Mouse (Mus musculus) lung, postnatal 10 days (tissue): Measurements from ENCODE around the gene Zdhhc23.

ENCODE experiments used
- DNase-seq: peaks from one replicate; pipeline ENCODE4 v3.0.0; 2021

Gene Zdhhc23

GRCm38 (mm10) chr16:43979328-43980109 is at the start of gene Zdhhc23:
Zdhhc23 (minus strand) TSS chr16:43979791.
- peak; percentile 29 for DNase-seq

GRCm38 (mm10) chr16:44029273-44029672 is 49.7 kb upstream of the Zdhhc23 start:
- DNase-seq = no peak

- no peak for DNase-seq
Observed at GRCm38 (mm10) chr16:44026822-44027221, 47.2 kb upstream of the Zdhhc23 start.

GRCm38 (mm10) chr16:44026210-44026609 is 46.6 kb upstream of the Zdhhc23 start:
- no peak for DNase-seq

DNA sequence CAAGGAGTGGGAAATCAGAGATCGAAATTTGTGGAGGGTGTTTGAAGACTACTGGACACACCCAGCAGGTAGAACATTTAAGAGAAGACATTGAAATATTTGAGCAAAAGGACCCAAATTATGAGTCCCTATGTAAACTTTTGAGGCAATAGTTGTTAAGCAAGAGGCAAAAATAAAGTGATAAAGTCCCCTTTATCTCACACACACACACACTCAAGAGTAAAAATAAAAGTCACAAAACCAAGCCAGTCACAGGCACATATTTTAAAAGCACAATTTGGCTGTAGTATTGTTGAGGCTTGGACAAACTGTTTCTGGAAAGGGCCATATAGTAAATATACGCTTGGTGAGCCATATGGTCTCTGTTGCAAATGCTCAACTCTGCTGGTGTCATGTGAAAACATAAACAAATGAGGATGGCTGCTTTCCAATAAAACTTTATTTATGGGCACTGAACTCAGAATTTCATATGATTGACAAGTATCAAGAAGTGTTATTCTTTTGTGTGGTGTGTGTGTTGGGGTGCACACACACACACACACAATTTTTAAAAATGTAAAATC is 39.5 kb upstream of the Zdhhc23 start:
- DNase-seq = no peak

- DNase-seq = peak; percentile 17
Observed at GRCm38 (mm10) chr16:44018372-44018771, 38.8 kb upstream of the Zdhhc23 start.

- DNase-seq = no peak
Observed at GRCm38 (mm10) chr16:44017707-44018106, 38.1 kb upstream of the Zdhhc23 start.

DNA sequence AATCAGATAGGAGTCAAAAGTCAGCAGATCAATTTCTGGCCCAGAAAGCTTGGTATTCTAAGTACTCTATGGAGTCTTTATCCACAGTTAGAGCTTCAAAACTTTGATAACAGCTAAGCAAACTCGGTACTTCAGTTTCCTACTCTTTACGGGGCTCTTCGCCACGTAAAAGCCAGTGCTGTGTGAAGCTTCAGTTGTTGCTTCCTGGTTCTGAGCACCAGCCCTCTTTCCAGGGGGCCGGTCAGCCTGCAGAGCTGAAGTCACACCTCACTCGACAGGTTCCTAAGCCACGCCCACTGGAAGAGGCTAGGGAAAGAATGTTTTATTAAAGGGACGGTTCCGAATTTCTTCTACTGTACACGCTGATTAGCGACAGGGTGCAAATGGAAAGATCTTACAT is 36.6 kb upstream of the Zdhhc23 start:
- peak; percentile 76 for DNase-seq

- no peak for DNase-seq
Observed at GRCm38 (mm10) chr16:44015416-44016158, 36.0 kb upstream of the Zdhhc23 start.

GRCm38 (mm10) chr16:44011010-44011409 is 31.4 kb upstream of the Zdhhc23 start:
- DNase-seq = no peak

GRCm38 (mm10) chr16:44002086-44002485 is 22.5 kb upstream of the Zdhhc23 start:
- peak; percentile 12 for DNase-seq

DNA sequence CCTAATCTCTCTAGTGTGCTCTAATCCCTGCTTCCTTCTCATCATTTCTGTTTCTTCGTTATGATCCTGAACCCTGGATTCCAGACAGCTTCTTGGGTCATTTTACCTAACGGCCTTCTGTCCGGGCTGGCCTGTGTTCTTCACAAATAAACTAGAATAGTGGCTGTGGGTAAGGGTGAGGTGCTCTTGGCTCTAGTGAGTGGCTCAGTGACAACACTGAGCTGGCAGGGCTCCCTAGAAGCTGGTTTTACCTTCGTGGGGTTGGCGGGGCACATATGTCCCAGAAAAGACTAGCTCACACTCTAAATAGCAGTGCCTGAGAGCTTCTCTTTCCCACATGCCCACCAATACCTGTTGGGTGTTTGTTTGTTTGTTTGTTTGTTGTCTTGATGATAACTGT is 19.9 kb upstream of the Zdhhc23 start:
- DNase-seq = no peak

GRCm38 (mm10) chr16:43999111-43999510 is 19.5 kb upstream of the Zdhhc23 start:
- DNase-seq = no peak

- DNase-seq = no peak
Observed at GRCm38 (mm10) chr16:43994623-43995022, 15.0 kb upstream of the Zdhhc23 start.

DNA sequence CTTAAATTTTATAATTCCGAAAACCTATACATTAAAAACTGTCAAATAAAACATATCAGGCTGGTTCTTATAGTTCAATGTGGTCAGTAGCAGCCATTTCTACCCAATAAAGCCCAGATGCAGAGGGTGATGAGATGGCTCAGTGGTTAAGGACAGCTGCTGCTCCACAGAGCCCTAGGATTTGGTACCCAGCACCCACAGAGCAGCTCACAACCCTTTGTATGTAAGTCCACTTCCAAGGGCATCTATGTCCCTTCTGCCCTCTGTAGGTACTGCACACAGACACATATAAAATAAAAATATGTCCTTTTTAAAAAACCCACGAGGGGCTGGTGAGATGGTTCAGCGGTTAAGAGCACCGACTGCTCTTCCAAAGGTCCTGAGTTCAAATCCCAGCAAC is 6.7 kb upstream of the Zdhhc23 start:
- no peak for DNase-seq

DNA sequence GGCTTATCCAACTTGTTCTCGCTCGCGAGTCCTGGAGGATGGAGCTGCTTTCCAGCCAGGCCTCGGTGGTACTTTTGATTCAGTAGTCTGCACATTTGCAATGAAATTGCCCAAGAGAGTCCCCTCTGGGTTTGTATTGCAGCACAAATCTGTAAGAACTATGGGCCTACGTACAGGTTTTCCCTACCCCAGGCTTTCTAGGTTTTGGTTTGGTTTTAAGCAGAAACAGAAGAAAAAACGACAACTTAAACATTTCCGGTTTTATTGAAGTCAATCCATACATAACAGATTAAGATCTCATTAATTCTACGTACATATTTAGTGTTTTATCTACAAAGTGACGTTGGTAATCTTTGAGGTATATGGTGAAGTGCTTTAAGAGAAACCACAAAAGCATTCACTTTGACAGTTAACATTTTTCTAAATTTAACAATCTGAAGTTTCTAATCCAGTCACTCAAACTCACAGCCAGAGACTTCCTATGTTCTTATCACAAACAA is 569 bp upstream of the Zdhhc23 start:
- DNase-seq = no peak

DNA sequence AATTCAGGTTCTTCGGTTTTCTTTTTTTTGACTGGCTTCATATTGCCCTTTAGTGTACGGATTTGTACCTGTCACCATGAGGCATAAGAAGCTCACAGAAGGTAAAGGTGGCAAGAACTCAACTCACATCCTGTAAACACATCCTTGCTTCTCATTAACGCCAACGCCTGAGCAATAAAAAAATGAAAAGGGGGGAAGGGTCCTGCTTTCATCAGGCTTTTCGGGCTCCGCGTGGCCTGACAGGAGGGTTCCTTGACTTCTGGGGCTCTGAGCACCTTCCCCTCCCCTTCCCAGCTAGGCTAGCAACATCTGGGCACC is 622 bp downstream of the Zdhhc23 start:
- no peak for DNase-seq

GRCm38 (mm10) chr16:43973606-43974220 is 5.9 kb downstream of the Zdhhc23 start:
- DNase-seq = no peak

DNA sequence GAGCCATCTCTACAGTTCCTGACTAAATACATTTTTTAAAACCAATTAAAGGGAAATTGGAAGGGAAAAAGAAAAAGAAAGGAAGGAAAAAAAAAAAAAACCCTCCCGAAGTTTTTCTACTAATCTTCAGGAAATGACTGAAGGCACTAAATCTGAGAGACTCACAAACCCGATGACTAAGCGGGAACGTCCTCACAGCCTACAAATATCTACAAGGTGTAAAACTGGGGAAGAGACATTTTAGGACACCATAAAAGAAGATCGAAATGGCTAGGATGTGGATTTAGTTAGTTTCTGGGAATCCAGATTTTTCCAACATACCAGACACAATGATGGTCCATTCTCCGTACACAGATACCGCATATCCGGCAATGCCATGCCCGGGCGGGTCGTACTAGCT is 6.4 kb downstream of the Zdhhc23 start:
- no peak for DNase-seq

DNA sequence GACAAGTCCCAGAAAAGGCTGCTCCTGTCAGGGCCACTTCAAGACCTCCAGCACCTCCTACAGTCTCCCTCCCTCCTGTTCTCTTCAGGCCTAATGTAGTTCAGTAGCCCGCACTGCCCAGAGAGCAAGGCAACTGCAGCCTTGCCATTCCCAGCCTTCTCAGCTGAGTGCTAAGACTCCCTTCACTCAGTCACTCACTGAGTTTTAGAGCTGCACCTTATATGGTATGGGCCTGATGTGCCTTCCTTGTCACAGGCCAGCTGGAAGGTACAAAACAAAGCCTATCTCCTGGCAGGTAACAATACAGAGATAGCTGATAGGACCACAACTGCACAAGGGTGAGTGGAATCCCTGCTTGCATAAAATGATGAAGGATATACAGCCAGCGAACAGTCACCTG is 7.2 kb downstream of the Zdhhc23 start:
- no peak for DNase-seq

GRCm38 (mm10) chr16:43971741-43972140 is 7.8 kb downstream of the Zdhhc23 start:
- DNase-seq = no peak

- DNase-seq = no peak
Observed at GRCm38 (mm10) chr16:43971189-43971588, 8.4 kb downstream of the Zdhhc23 start.

- DNase-seq = no peak
Observed at GRCm38 (mm10) chr16:43970426-43970825, 9.2 kb downstream of the Zdhhc23 start.
